Mouse (Mus musculus) heart, postnatal 0 days (tissue): ENCODE measurements around the gene Map3k19. TPM values are rescaled to one million over a fixed set of nuclear protein-coding genes. Genes with fewer than 3 reads are reported as not detected.
A peak's percentile ranks its signal among the peaks of the same experiment; 100 is the strongest.

Experiments used
- ATAC-seq: fragments of 200-750 bp; cut with Nextera tagmentation; 2 replicates; pipeline ENCODE4 v1.8.0; 2017; ENCODE audit warnings: low read depth, moderate number of reproducible peaks, moderate library complexity; ENCODE audit not compliant: insufficient read depth
- DNase-seq: peaks from one replicate; pipeline ENCODE4 v3.0.0-alpha.2; 2016; ENCODE audit warnings: low spot score
- H3K27ac ChIP-seq: fragments of 300-500 bp; sonication (generic); 2 replicates; pipeline ENCODE4 v1.5.1; 2014; ENCODE audit warnings: low read depth, mild to moderate bottlenecking
- H3K27me3 ChIP-seq: fragments of 300-500 bp; sonication (generic); 2 replicates; pipeline ENCODE4 v1.6.1; 2014; ENCODE audit warnings: low read length, mixed read lengths; ENCODE audit not compliant: control insufficient read depth, insufficient read depth
- H3K36me3 ChIP-seq: fragments of 300-500 bp; sonication (generic); replicated peaks from 2 replicates; pipeline ENCODE4 v1.6.1; 2014; ENCODE audit warnings: low read length, mixed read lengths; ENCODE audit not compliant: control insufficient read depth, insufficient read depth
- H3K4me1 ChIP-seq: fragments of 300-500 bp; sonication (generic); 2 replicates; pipeline ENCODE4 v1.6.1; 2014; ENCODE audit warnings: antibody characterized with exemption; ENCODE audit not compliant: control insufficient read depth, insufficient read depth
- H3K4me2 ChIP-seq: fragments of 300-500 bp; sonication (generic); 2 replicates; pipeline ENCODE4 v1.6.1; 2014; ENCODE audit warnings: low read depth, mild to moderate bottlenecking, low read length, moderate library complexity
- H3K4me3 ChIP-seq: fragments of 300-500 bp; sonication (generic); 2 replicates; pipeline ENCODE4 v1.5.1; 2014; ENCODE audit warnings: low read depth, low read length
- H3K9ac ChIP-seq: fragments of 300-500 bp; sonication (generic); replicated peaks from 2 replicates; pipeline ENCODE4 v1.6.1; 2014; ENCODE audit warnings: low read depth, low read length, mixed read lengths
- H3K9me3 ChIP-seq: fragments of 300-500 bp; sonication (generic); replicated peaks from 2 replicates; pipeline ENCODE4 v1.6.1; 2016; ENCODE audit warnings: low read length; ENCODE audit not compliant: control insufficient read depth
- CTCF ChIP-seq: IDR thresholded peaks from 2 replicates; pipeline ENCODE4 v1.5.1; 2016; ENCODE audit warnings: antibody characterized with exemption, control low read depth, low read depth
- EP300 ChIP-seq: IDR thresholded peaks from 2 replicates; pipeline ENCODE4 v1.6.1; 2016; ENCODE audit warnings: antibody characterized with exemption, low read depth
- WGBS: fragments of 180-500 bp; shearing (Covaris S2); extraction: QIAGEN DNeasy Blood & Tissue Kit; methylation state at CpG from one replicate; pipeline ENCODE4 v1.1.7; 2014; 5-methylcytosine and 5-hydroxymethylcytosine counted together
- polyA plus RNA-seq: library from polyadenylated mRNA; unstranded; fragments of >200 nt; fragmentation: Nextera tagmentation; extraction: Ambion mirVana; gene quantifications from 2 replicates; pipeline ENCODE4 v1.2.1, GENCODE M21; 2015
- total RNA-seq: library from RNA; depleted of rRNA; stranded (reverse); fragments of >200 nt; gene quantifications from 2 replicates; pipeline ENCODE4 v1.2.3, GENCODE M21; 2014; ENCODE audit warnings: low replicate concordance; rRNA removed

The Map3k19 gene
- 0.04 TPM in 1 of 2 replicates, not detected in the other for total RNA-seq
- 0.04 TPM in 1 of 2 replicates, not detected in the other for polyA plus RNA-seq

- Histone ChIP-seq H3K27ac (no peak within 1 kb of the TSS), H3K9ac (no peak within 1 kb of the TSS), H3K4me2 (no peak within 1 kb of the TSS), H3K4me3 (no peak within 1 kb of the TSS), H3K9me3 (peaks cover 6% of the 10 kb centered on the region; the same call in 1 of the 2 replicates), H3K36me3 (no peaks in the 10 kb centered on the region), H3K27me3 (no peaks in the 10 kb centered on the region), H3K4me1 (no peaks in the 10 kb centered on the region)
- DNase-seq (no peak), ATAC-seq (no peak)
- TF ChIP-seq EP300 (no peak), CTCF (no peak)
- WGBS = 79% methylated on average over 14 of the region's 14 CpGs
Observed at GRCm38 (mm10) chr1:127854486-127855222, at the start of gene Map3k19. Gene Map3k19 (minus strand): TSS chr1:127855031.

GRCm38 (mm10) chr1:127899401-127899800 lies 44.6 kb upstream of the Map3k19 start:
- TF ChIP-seq EP300 (no peak), CTCF (no peak)
- no peak overlapping the region for H3K4me2 ChIP-seq
- no peak for DNase-seq
- no peak for ATAC-seq
- no peaks in the 10 kb centered on the region for H3K27me3 ChIP-seq
- no peak overlapping the region for H3K9ac ChIP-seq
- H3K4me3 ChIP-seq = no peak overlapping the region
- H3K4me1 ChIP-seq = no peaks in the 10 kb centered on the region
- H3K9me3 ChIP-seq = no peaks in the 10 kb centered on the region
- 51% methylated on average over 1 of the region's 1 CpGs for WGBS
- peaks cover 19% of the 10 kb centered on the region for H3K36me3 ChIP-seq
- H3K27ac ChIP-seq = no peak overlapping the region

- Histone ChIP-seq H3K4me3 (peak overlapping the region; percentile 96), H3K36me3 (peaks cover 12% of the 10 kb centered on the region; the same call in 1 of the 2 replicates), H3K9me3 (no peaks in the 10 kb centered on the region), H3K27ac (peak overlapping the region; percentile 88), H3K27me3 (no peaks in the 10 kb centered on the region), H3K4me1 (peaks cover 7% of the 10 kb centered on the region), H3K9ac (peak overlapping the region; percentile 87), H3K4me2 (peak overlapping the region; percentile 89)
- ATAC-seq (no peak), DNase-seq (no peak)
- WGBS = 18% methylated on average over 8 of the region's 8 CpGs
- TF ChIP-seq CTCF (no peak), EP300 (no peak)
Observed at GRCm38 (mm10) chr1:127869276-127869675, 14.4 kb upstream of the Map3k19 start.

- Histone ChIP-seq H3K4me3 (peak within 1 kb of the TSS; percentile 96), H3K36me3 (peaks cover 10% of the 10 kb centered on the region; the same call in 1 of the 2 replicates), H3K9me3 (no peaks in the 10 kb centered on the region), H3K27me3 (no peaks in the 10 kb centered on the region), H3K27ac (peak within 1 kb of the TSS; percentile 88), H3K4me2 (peak within 1 kb of the TSS; percentile 89), H3K4me1 (peaks cover 7% of the 10 kb centered on the region), H3K9ac (peak within 1 kb of the TSS; percentile 87)
- ATAC-seq (peak; percentile 99), DNase-seq (peak; percentile 93)
- TF ChIP-seq EP300 = no peak
- 0 out of 2 replicates have a peak, but pooled peaks have one; percentile 15 for TF ChIP-seq CTCF
- 11% methylated on average over 47 of the region's 47 CpGs for WGBS
Observed at GRCm38 (mm10) chr1:127868300-127869261, 13.8 kb upstream of the Map3k19 start, which contains the start of gene Rab3gap1. Gene Rab3gap1 (plus strand): TSS chr1:127868773.

DNA sequence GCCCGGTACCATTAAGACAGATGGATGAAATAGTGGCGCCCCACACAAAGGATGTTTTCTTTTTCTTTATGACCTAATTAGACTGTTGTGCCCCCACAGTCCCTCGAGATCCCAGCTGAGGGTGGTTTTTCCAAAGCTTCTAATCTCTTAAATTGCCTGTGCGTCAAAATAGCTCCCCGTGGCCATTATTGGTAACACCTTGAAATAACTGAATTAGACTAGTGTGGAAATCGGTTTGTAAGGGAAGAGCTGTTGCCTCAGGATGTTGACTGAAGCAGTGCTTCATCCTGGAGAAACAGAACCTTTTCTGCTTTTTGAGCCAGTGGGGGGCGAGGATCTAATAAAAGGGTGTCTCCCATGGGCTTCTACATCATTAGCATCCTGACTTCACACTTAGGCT lies 9.0 kb upstream of the Map3k19 start:
- no peak overlapping the region for H3K9ac ChIP-seq
- no peak overlapping the region for H3K4me3 ChIP-seq
- no peaks in the 10 kb centered on the region for H3K4me1 ChIP-seq
- WGBS = 71% methylated on average over 7 of the region's 7 CpGs
- no peak for ATAC-seq
- no peak overlapping the region for H3K4me2 ChIP-seq
- H3K27me3 ChIP-seq = no peaks in the 10 kb centered on the region
- H3K9me3 ChIP-seq = no peaks in the 10 kb centered on the region
- no peaks in the 10 kb centered on the region for H3K36me3 ChIP-seq
- H3K27ac ChIP-seq = no peak overlapping the region
- DNase-seq = no peak
- TF ChIP-seq CTCF = no peak
- no peak for TF ChIP-seq EP300
